24 mouse cellular contexts compared by ENCODE assay signal in genomic region chrX:133675121-133675520, GRCm38 (mm10). TPM values are rescaled to one million over a fixed set of nuclear protein-coding genes. Genes with fewer than 3 reads are reported as not detected.
"Had no signal": no experiment of that assay in that cellular context is flagged by ENCODE, and none has a peak within 500 bp of the region (broad histone marks: within the 10 kb centered on the region; RNA-seq: fewer than 3 reads in every experiment).

No protein-coding gene starts in this region.

- H3K27me3 ChIP-seq: hindbrain, embryonic 12.5 days; intestine, embryonic 15.5 days; limb, embryonic 15.5 days; liver, embryonic 12.5 days had no signal

- H3K36me3 ChIP-seq: heart, embryonic 13.5 days; heart, embryonic 15.5 days; hindbrain, embryonic 10.5 days; hindbrain, embryonic 12.5 days; intestine, embryonic 15.5 days; limb, embryonic 13.5 days; limb, embryonic 15.5 days; liver, embryonic 12.5 days had no signal

- H3K4me2 ChIP-seq: heart, embryonic 11.5 days; heart, embryonic 13.5 days; heart, embryonic 15.5 days; hindbrain, embryonic 12.5 days; hindbrain, embryonic 14.5 days; intestine, embryonic 15.5 days; limb, embryonic 13.5 days; limb, embryonic 15.5 days; liver, embryonic 12.5 days had no signal

- H3K4me3 ChIP-seq: heart, adult 2 months; heart, embryonic 13.5 days; heart, embryonic 15.5 days; hindbrain, embryonic 10.5 days; hindbrain, embryonic 12.5 days; intestine, embryonic 15.5 days; limb, embryonic 13.5 days; limb, embryonic 15.5 days; liver, embryonic 12.5 days had no signal

- DNase-seq: gastrocnemius, postnatal 14 days; gastrocnemius, postnatal 36 days; heart, adult 11 months; heart, adult 2 months; heart, postnatal 4 days; kidney, adult 18-20 months; kidney, adult 8-10 months; kidney, postnatal 10 days; kidney, postnatal 36 days; layer of hippocampus, adult 9-11 months; layer of hippocampus, postnatal 36 days; left cerebral cortex, postnatal 4 days had no signal

RNA-seq across cellular contexts. Expression of gene Pcdh19, which starts 13.7 kb away (rescaled TPM):
- polyA plus RNA-seq: inflammation-experienced regulatory T-cells, adult 6 months; liver, adult 2 months had no signal
